Mouse (Mus musculus) C2C12 (cell line): ENCODE measurements around the gene Rhof. TPM values are rescaled to one million over a fixed set of nuclear protein-coding genes. Genes with fewer than 3 reads are reported as not detected.

Experiments
- H3K27me3 ChIP-seq: one replicate; pipeline ENCODE4 v1.6.1; 2011; ENCODE audit not compliant: control insufficient read depth, insufficient read depth, insufficient read length
- H3K36me3 ChIP-seq: one replicate; pipeline ENCODE4 v1.6.1; 2011; ENCODE audit not compliant: control insufficient read depth, insufficient read depth
- H3K4me3 ChIP-seq: one replicate; pipeline ENCODE4 v1.5.1; 2011; ENCODE audit warnings: mild to moderate bottlenecking, control low read depth; ENCODE audit not compliant: poor library complexity, insufficient read depth, severe bottlenecking
- H3K79me2 ChIP-seq: one replicate; pipeline ENCODE4 v1.6.1; 2011; ENCODE audit not compliant: control insufficient read depth, insufficient read depth
- H3K79me3 ChIP-seq: one replicate; pipeline ENCODE4 v1.6.1; 2011; ENCODE audit warnings: low read depth, control low read depth
- H3ac ChIP-seq: one replicate; pipeline ENCODE3; 2011; ENCODE audit warnings: low read depth; ENCODE audit not compliant: control insufficient read depth, insufficient read length
- CEBPB ChIP-seq: IDR thresholded peaks from one replicate; pipeline ENCODE4 v1.6.1; 2011; ENCODE audit warnings: low read depth, mild to moderate bottlenecking, control low read depth, moderate library complexity
- CTCF ChIP-seq: IDR thresholded peaks from one replicate; pipeline ENCODE4 v1.5.1; 2011; ENCODE audit not compliant: control insufficient read depth, insufficient read depth, insufficient read length
- FOSL1 ChIP-seq: IDR thresholded peaks from one replicate; pipeline ENCODE4 v1.8.0; 2011; ENCODE audit warnings: mild to moderate bottlenecking, low read length; ENCODE audit not compliant: poor library complexity, insufficient read depth, severe bottlenecking
- MAX ChIP-seq: IDR thresholded peaks from one replicate; pipeline ENCODE4 v1.6.1; 2011; ENCODE audit warnings: mild to moderate bottlenecking, control low read depth
- MYOD1 ChIP-seq: IDR thresholded peaks from one replicate; pipeline ENCODE4 v1.6.1; 2011; ENCODE audit warnings: low read depth; ENCODE audit not compliant: control insufficient read depth, insufficient read length
- MYOG ChIP-seq: IDR thresholded peaks from one replicate; pipeline ENCODE4 v1.6.1; 2011; ENCODE audit not compliant: control insufficient read depth, insufficient read length; ENCODE audit errors: extremely low read depth
- USF1 ChIP-seq: IDR thresholded peaks from one replicate; pipeline ENCODE4 v1.6.1; 2011; ENCODE audit warnings: low read depth, mild to moderate bottlenecking, control low read depth, moderate library complexity
- polyA plus RNA-seq: library from polyadenylated mRNA; unstranded; fragments of >200 nt; fragmentation: generic; extraction: Trizol; gene quantifications from one replicate; pipeline ENCODE4 v1.2.1, GENCODE M21; 2012; ENCODE audit warnings: missing spikeins

The Rhof gene
- polyA plus RNA-seq, 1 experiment: 1.9 TPM

DNA sequence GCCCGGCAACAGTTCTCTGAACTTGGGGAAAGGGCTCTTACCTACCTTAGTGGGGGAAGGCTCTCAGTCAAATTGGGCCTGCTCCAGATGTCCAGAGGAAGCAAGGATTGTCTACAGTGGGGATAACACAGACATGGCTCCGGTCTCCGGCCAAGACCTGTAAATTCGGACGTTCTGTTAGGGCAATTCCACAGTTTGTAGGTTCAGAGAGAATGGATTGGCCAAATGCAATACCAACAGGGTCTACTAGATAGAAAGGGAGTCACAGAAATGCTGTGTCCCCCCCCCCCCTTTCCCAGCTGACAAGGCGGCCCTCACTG, 5.4 kb upstream of the Rhof start:
- H3ac ChIP-seq: peak overlapping the region; percentile 50
- H3K4me3 ChIP-seq: peak overlapping the region; percentile 22

DNA sequence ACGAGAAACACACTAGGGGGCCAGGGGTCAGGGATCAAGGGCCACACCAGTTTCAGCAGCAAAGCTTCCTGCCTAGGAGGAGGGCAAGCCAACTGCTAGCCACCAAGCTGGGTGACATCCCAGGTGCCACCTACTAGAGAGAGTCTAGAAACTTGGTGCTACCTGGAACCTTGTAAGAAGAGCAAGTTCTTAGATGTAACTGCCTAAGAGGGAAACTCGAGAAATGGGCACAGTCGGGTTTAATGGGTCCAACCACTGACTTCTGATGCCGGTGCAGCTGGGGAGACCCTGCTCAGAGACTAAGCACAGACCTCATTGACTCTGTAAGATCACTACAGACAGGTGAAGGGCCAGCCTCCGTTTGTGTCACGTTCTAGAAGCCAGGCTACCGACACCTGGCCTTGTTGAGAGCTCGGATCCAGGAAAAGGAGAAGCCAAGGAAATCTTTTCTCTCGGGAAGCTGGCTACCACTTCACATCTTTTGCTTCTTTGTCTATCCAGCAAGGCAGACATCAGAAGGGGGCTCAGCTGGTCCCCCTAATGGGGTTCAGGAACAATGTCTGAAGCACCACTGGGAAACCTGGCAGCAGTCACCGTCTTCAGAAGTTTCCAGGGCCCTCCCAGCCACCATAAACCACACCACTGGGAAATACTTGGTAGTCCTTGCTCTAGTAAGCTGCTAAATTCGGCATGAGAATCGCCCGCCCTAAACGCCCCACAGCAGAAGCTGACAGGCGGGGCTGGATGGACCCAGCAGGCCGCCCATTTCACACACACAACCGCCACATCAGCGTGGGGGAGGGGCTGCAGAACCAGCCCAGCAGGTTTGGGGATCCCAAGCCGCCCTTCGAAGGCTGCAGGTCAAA, 4.8 kb upstream of the Rhof start:
- Histone ChIP-seq H3K79me2 (peaks cover 48% of the 10 kb centered on the region), H3K79me3 (peaks cover 18% of the 10 kb centered on the region), H3ac (peak overlapping the region; percentile 51), H3K4me3 (peak overlapping the region; percentile 22), H3K27me3 (no peaks in the 10 kb centered on the region), H3K36me3 (peaks cover 8% of the 10 kb centered on the region)
- TF ChIP-seq MYOD1 (no peak), CTCF (no peak), CEBPB (no peak), FOSL1 (no peak)

More for the DNA sequence above, 5.4 kb upstream of the Rhof start:
- Histone ChIP-seq H3K36me3 (peaks cover 8% of the 10 kb centered on the region), H3K27me3 (no peaks in the 10 kb centered on the region), H3K79me2 (peaks cover 54% of the 10 kb centered on the region), H3K79me3 (peaks cover 20% of the 10 kb centered on the region)
- no peak for TF ChIP-seq MYOG
- no peak for TF ChIP-seq MAX
- TF ChIP-seq MYOD1: no peak
- no peak for TF ChIP-seq USF1
- no peak for TF ChIP-seq CEBPB

DNA sequence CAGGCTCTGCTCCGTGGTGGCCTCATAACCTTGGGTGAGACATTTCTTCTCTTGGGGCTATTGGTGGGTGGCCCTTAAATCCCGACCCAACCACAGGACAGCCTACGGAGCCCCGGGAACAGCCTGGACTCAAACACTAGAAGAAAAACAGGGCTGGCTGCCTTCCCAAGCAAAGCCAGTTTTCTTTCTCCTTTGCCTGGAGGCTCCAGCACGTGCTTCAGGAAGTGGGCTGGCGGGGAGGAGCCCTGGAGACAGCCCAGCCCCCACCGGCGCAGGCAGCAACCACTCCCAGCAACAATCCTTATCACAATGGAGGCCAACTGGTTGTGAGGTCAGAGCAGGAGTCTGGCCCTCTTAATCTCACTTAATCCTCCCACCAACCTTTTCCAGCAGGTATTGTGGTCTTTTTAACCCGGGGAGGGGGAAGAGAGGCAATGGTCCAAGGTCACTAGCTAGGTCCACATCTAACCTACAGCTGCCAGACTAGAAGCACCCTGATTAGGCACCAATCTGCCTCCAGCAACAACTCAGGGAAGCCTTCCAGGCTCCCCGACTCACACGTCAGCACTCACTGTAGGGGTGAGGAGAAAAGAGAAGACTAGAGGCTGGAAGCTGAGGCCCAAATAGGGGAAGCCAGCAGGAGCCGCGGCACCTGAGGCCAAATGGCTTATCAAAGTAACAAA, 4.0 kb upstream of the Rhof start:
- Histone ChIP-seq H3K79me3 (peaks cover 18% of the 10 kb centered on the region), H3K79me2 (peaks cover 44% of the 10 kb centered on the region), H3K36me3 (peaks cover 8% of the 10 kb centered on the region), H3ac (peak overlapping the region; percentile 51), H3K27me3 (no peaks in the 10 kb centered on the region), H3K4me3 (peak overlapping the region; percentile 28)
- TF ChIP-seq CEBPB (no peak), USF1 (peak; percentile 82), MYOD1 (no peak), CTCF (no peak), MAX (peak; percentile 94), MYOG (no peak), FOSL1 (no peak)

DNA sequence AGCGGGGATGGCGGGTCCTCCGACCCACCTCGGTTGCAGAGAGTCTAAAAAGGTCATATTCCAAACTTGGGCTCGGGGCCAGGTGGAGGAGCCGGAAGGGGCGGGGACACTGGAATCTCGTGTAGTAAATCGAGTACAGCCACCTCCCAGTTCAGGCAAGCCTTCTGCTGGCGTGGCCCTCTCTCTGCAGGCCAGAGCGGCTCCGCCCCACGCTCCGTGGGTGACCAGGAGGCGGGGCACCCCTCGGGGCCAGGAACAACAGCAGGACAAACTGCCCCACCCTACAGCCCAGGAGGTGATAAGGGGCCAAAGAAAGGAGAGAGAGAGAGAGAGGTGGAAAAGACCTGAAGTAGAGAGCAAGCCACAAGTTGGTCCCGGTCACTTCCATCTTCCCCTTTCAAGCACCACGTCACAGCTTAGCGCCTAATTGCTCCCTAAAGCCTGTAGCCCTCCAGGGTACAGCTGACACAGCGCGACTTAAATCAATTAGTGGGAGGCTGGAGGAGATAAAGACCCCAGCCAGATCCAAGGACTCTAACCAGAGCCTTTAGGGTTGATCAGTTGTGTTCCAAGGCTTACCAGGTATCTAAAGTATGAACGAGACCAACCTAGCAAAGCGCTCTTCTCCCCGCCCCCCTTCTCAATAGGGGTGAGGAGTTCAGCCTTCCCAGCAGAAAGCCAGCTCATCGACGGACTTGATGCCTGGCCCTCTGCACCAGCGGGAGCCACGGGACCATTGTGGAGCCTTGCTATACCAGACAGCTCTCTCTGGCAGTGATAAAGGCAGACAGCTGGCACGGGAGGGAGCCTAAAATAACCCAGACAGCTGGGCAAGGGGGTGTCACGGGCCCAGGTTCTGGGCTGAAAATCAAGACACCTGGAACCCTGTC, 3.2 kb upstream of the Rhof start:
- H3K79me3 ChIP-seq: peaks cover 15% of the 10 kb centered on the region

DNA sequence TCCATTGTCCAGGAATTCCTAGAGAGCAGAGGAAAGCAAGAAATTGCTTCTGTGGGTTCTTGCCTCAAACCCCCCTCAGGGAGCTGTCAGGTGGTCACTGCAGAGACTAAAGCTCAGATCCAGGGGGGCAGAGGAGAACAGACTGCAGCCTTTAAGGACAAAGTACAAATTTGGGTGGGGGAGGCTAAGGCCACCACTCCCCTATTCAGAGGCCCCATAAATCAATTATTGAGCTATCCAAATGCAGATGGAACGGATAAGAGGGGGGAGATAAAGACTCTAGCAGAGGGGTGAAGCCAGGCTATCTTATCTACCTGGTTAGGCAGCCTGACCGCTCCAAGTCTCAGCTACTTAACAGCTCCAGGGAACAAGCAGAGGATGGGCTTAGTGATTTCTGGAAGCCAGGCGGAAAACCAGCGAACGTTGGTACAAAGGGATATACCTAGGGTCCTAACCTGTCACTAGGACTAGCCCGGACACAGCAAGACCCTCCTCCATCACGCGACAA, 2.4 kb upstream of the Rhof start:
- TF ChIP-seq USF1 (no peak), MAX (no peak), FOSL1 (no peak), MYOG (no peak), CTCF (no peak), MYOD1 (no peak)
- H3K36me3 ChIP-seq: peaks cover 8% of the 10 kb centered on the region
- no peaks in the 10 kb centered on the region for H3K27me3 ChIP-seq
- peaks cover 10% of the 10 kb centered on the region for H3K79me3 ChIP-seq
- no peak overlapping the region for H3ac ChIP-seq
- peaks cover 32% of the 10 kb centered on the region for H3K79me2 ChIP-seq
- no peak overlapping the region for H3K4me3 ChIP-seq

More for the DNA sequence above, 3.2 kb upstream of the Rhof start:
- peak overlapping the region; percentile 28 for H3K4me3 ChIP-seq
- peak overlapping the region; percentile 38 for H3ac ChIP-seq
- H3K36me3 ChIP-seq: peaks cover 8% of the 10 kb centered on the region
- no peaks in the 10 kb centered on the region for H3K27me3 ChIP-seq
- TF ChIP-seq CEBPB (no peak), MAX (peak; percentile 19), MYOD1 (peak; percentile 85)
- peaks cover 40% of the 10 kb centered on the region for H3K79me2 ChIP-seq
